Comparison of ENCODE assay signal across 9 mouse cellular contexts in genomic region chr6:6088151-6088550, GRCm38 (mm10).
DNase-seq lines count a peak whose midpoint lies in the region; ATAC-seq and TF ChIP-seq lines count a peak whose summit lies in the region.
"Had no signal": no experiment of that assay in that cellular context is flagged by ENCODE, and none has a peak within 500 bp of the region (broad histone marks: within the 10 kb centered on the region; RNA-seq: fewer than 3 reads in every experiment).

No protein-coding gene starts in this region.

- no peaks in the 10 kb centered on the region for H3K9me3 ChIP-seq in midbrain, embryonic 14.5 days (ENCODE audit: control insufficient read depth, low read length)
- H3K9me3 ChIP-seq in midbrain, embryonic 15.5 days = no peaks in the 10 kb centered on the region
- H3K9me3 ChIP-seq: embryonic facial prominence, embryonic 12.5 days had no signal

- H3K27ac ChIP-seq in midbrain, embryonic 14.5 days (replicated peaks; ENCODE audit: low read depth, low read length) = no peak overlapping the region
- H3K27ac ChIP-seq in midbrain, embryonic 15.5 days = no peak overlapping the region
- H3K27ac ChIP-seq in gastrocnemius, adult 2 months = no peak overlapping the region
- H3K27ac ChIP-seq in kidney, adult 2 months (ENCODE audit: insufficient read depth, low read depth, low read length) = no peak overlapping the region
- H3K27ac ChIP-seq: embryonic facial prominence, embryonic 12.5 days had no signal

- no peaks in the 10 kb centered on the region for H3K36me3 ChIP-seq in midbrain, embryonic 14.5 days (ENCODE audit: control insufficient read depth, insufficient read depth, low read length)
- H3K36me3 ChIP-seq in midbrain, embryonic 15.5 days (replicated peaks) = no peaks in the 10 kb centered on the region
- H3K36me3 ChIP-seq in kidney, adult 2 months (ENCODE audit: control insufficient read depth, insufficient read depth, low read length) = no peaks in the 10 kb centered on the region; the same call in 1 of the 2 replicates

- H3K4me1 ChIP-seq in midbrain, embryonic 14.5 days (ENCODE audit: control insufficient read depth, insufficient read depth, low read length) = no peaks in the 10 kb centered on the region
- H3K4me1 ChIP-seq in midbrain, embryonic 15.5 days = no peaks in the 10 kb centered on the region
- H3K4me1 ChIP-seq in kidney, adult 2 months (ENCODE audit: control insufficient read depth, insufficient read depth, low read length) = 0 out of 2 replicates have a peak, but pooled peaks cover 3% of the 10 kb centered on the region

- no peak for ATAC-seq in midbrain, embryonic 14.5 days (ENCODE audit: low FRiP score, low TSS enrichment)
- no peak for ATAC-seq in midbrain, embryonic 15.5 days (replicated peaks)

- intact Hi-C loops in gastrocnemius, adult 2 months (cut with DNase I) = no loop called here

- no peak overlapping the region for H3K4me2 ChIP-seq in midbrain, embryonic 14.5 days (ENCODE audit: low read length)
- H3K4me2 ChIP-seq in midbrain, embryonic 15.5 days = no peak overlapping the region
- H3K4me2 ChIP-seq: embryonic facial prominence, embryonic 12.5 days had no signal

- no peak for TF ChIP-seq CTCF in gastrocnemius, adult 2 months (IDR thresholded peaks at IDR 0.05)
- no peak for TF ChIP-seq CTCF in kidney, adult 2 months (conservative IDR thresholded peaks at IDR 0.05; ENCODE audit: insufficient read depth, insufficient read length, low read depth, low read length)

- TF ChIP-seq POLR2A in kidney, adult 2 months (IDR thresholded peaks at IDR 0.05; ENCODE audit: low read depth, low read length) = no peak

- 84% methylated on average over 4 of the region's 4 CpGs for WGBS in midbrain, embryonic 14.5 days
- 74% methylated on average over 4 of the region's 4 CpGs for WGBS in midbrain, embryonic 15.5 days
- WGBS in kidney, adult 2 months = 74% methylated on average over 4 of the region's 4 CpGs

- no peak overlapping the region for H3K9ac ChIP-seq in midbrain, embryonic 14.5 days (replicated peaks; ENCODE audit: low read length)
- H3K9ac ChIP-seq in midbrain, embryonic 15.5 days = no peak overlapping the region
- H3K9ac ChIP-seq: embryonic facial prominence, embryonic 12.5 days had no signal

- H3K4me3 ChIP-seq in midbrain, embryonic 14.5 days (replicated peaks; ENCODE audit: low read depth, low read length) = no peak overlapping the region
- H3K4me3 ChIP-seq in midbrain, embryonic 15.5 days = no peak overlapping the region
- no peak overlapping the region for H3K4me3 ChIP-seq in gastrocnemius, adult 2 months
- no peak overlapping the region for H3K4me3 ChIP-seq in kidney, adult 2 months (ENCODE audit: insufficient read depth, low read depth, low read length)
- H3K4me3 ChIP-seq: embryonic facial prominence, embryonic 12.5 days had no signal

- peak; percentile 43 for DNase-seq in midbrain, embryonic 14.5 days
- peak; percentile 47 to 56 for DNase-seq in frontal cortex, postnatal 14 days (ENCODE audit: low spot score in 2 of 2)
- DNase-seq in left cerebral cortex, adult 11 months (ENCODE audit: low spot score) = peak; percentile 49
- DNase-seq in right cerebral cortex, postnatal 36 days (ENCODE audit: low spot score in 2 of 2) = peak; percentile 66 to 70
- no peak for DNase-seq in gastrocnemius, adult 18-20 months (ENCODE audit: low spot score)
- no peak for DNase-seq in gastrocnemius, adult 2 months
- no peak for DNase-seq in kidney, adult 2 months

- H3K27me3 ChIP-seq in midbrain, embryonic 14.5 days (ENCODE audit: control insufficient read depth, insufficient read depth, low read length) = no peaks in the 10 kb centered on the region
- H3K27me3 ChIP-seq in midbrain, embryonic 15.5 days (replicated peaks) = no peaks in the 10 kb centered on the region
- no peaks in the 10 kb centered on the region for H3K27me3 ChIP-seq in kidney, adult 2 months (replicated peaks; ENCODE audit: control insufficient read depth, insufficient read depth, low read length)
- H3K27me3 ChIP-seq: embryonic facial prominence, embryonic 12.5 days had no signal

Comparison
In these comparisons a context has a peak if more than half of its experiments do, and no peak if none do; other contexts are left out.
1. DNase-seq: peak in midbrain, embryonic 14.5 days (single experiment), frontal cortex, postnatal 14 days (2 of 2), left cerebral cortex, adult 11 months (single experiment) and right cerebral cortex, postnatal 36 days (2 of 2); none in gastrocnemius, adult 18-20 months (single experiment), gastrocnemius, adult 2 months (single experiment) and kidney, adult 2 months (single experiment).